Comparison of ENCODE assay signal across 18 mouse cellular contexts in the genomic region with DNA sequence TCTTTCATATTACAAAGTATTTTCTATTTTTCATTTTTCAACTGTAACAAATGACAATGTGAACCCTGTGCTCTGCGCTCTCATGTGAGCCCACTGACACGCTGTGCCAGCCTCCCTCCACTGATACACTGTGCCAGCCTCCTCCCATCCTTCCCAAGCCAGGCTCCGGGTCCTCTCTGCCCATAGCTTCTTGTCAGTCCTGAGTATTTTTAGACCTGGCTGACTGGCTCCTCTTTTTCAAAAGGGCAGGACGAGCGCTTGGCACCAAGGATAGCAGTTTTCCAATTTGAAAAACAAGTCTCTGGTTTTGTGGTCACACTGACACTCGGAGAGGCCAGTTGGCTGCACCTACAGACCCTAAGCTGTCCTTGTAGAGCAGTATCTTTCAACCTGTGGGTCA.
A peak's percentile ranks its signal among the peaks of the same experiment; 100 is the strongest.
DNase-seq lines count a peak whose midpoint lies in the region; ATAC-seq lines count a peak whose summit lies in the region.
"Had no signal": no experiment of that assay in that cellular context is flagged by ENCODE, and none has a peak within 500 bp of the region (broad histone marks: within the 10 kb centered on the region; RNA-seq: fewer than 3 reads in every experiment).

No protein-coding gene starts in this region.

- no peaks in the 10 kb centered on the region for H3K27me3 ChIP-seq in heart, embryonic 11.5 days (ENCODE audit: control insufficient read depth, insufficient read depth, low read length)
- H3K27me3 ChIP-seq in embryonic facial prominence, embryonic 10.5 days (replicated peaks; ENCODE audit: low read depth, poor library complexity, severe bottlenecking): no peaks in the 10 kb centered on the region
- no peaks in the 10 kb centered on the region for H3K27me3 ChIP-seq in midbrain, embryonic 10.5 days (ENCODE audit: low read depth, poor library complexity, severe bottlenecking)
- H3K27me3 ChIP-seq: forebrain, embryonic 12.5 days; liver, embryonic 15.5 days; midbrain, embryonic 15.5 days had no signal

- no peaks in the 10 kb centered on the region for H3K4me1 ChIP-seq in heart, embryonic 11.5 days (ENCODE audit: control insufficient read depth, insufficient read depth, low read length)
- no peaks in the 10 kb centered on the region for H3K4me1 ChIP-seq in embryonic facial prominence, embryonic 10.5 days
- no peaks in the 10 kb centered on the region for H3K4me1 ChIP-seq in midbrain, embryonic 10.5 days
- H3K4me1 ChIP-seq: forebrain, embryonic 12.5 days; liver, embryonic 15.5 days; midbrain, embryonic 15.5 days had no signal

- WGBS in heart, embryonic 11.5 days (ENCODE audit: insufficient replicate concordance): 73% methylated on average over 6 of the region's 6 CpGs
- 87% methylated on average over 6 of the region's 6 CpGs for WGBS in embryonic facial prominence, embryonic 10.5 days
- WGBS in midbrain, embryonic 10.5 days: 87% methylated on average over 6 of the region's 6 CpGs

- no peaks in the 10 kb centered on the region for H3K36me3 ChIP-seq in heart, embryonic 11.5 days (ENCODE audit: control insufficient read depth, insufficient read depth, low read length)
- H3K36me3 ChIP-seq in embryonic facial prominence, embryonic 10.5 days (replicated peaks): no peaks in the 10 kb centered on the region
- no peaks in the 10 kb centered on the region for H3K36me3 ChIP-seq in midbrain, embryonic 10.5 days
- H3K36me3 ChIP-seq: forebrain, embryonic 12.5 days; liver, embryonic 15.5 days; midbrain, embryonic 15.5 days had no signal

- intact Hi-C loops in gastrocnemius, postnatal 14 days (cut with DNase I; ENCODE audit: low total_unique reads): no loop called here

- no peak overlapping the region for H3K4me3 ChIP-seq in heart, embryonic 11.5 days (ENCODE audit: low read depth, low read length)
- no peak overlapping the region for H3K4me3 ChIP-seq in embryonic facial prominence, embryonic 10.5 days
- no peak overlapping the region for H3K4me3 ChIP-seq in midbrain, embryonic 10.5 days
- H3K4me3 ChIP-seq: forebrain, embryonic 12.5 days; liver, embryonic 15.5 days; midbrain, embryonic 15.5 days had no signal

- H3K9ac ChIP-seq in heart, embryonic 11.5 days (ENCODE audit: low read depth, low read length): no peak overlapping the region
- H3K9ac ChIP-seq: forebrain, embryonic 12.5 days; liver, embryonic 15.5 days; midbrain, embryonic 15.5 days had no signal

- H3K4me2 ChIP-seq in heart, embryonic 11.5 days: no peak overlapping the region
- H3K4me2 ChIP-seq: forebrain, embryonic 12.5 days; liver, embryonic 15.5 days; midbrain, embryonic 15.5 days had no signal

- H3K9me3 ChIP-seq in heart, embryonic 11.5 days (replicated peaks; ENCODE audit: control insufficient read depth, low read length): no peaks in the 10 kb centered on the region
- peaks cover 5% of the 10 kb centered on the region; the same call in 1 of the 2 replicates for H3K9me3 ChIP-seq in embryonic facial prominence, embryonic 10.5 days
- H3K9me3 ChIP-seq in midbrain, embryonic 10.5 days (replicated peaks): peaks cover 17% of the 10 kb centered on the region; the same call in 1 of the 2 replicates
- H3K9me3 ChIP-seq: liver, embryonic 15.5 days; midbrain, embryonic 15.5 days had no signal

- no peak overlapping the region for H3K27ac ChIP-seq in heart, embryonic 11.5 days (ENCODE audit: low read depth, low read length)
- H3K27ac ChIP-seq in embryonic facial prominence, embryonic 10.5 days (replicated peaks): no peak overlapping the region
- no peak overlapping the region for H3K27ac ChIP-seq in midbrain, embryonic 10.5 days (replicated peaks)
- H3K27ac ChIP-seq: forebrain, embryonic 12.5 days; liver, embryonic 15.5 days; midbrain, embryonic 15.5 days had no signal

- peak; percentile 53 for DNase-seq in heart, adult 8-10 months (ENCODE audit: low spot score)
- peak; percentile 55 to 68 for DNase-seq in cerebellum, postnatal 10 days
- peak; percentile 73 for DNase-seq in gastrocnemius, postnatal 14 days
- peak; percentile 55 for DNase-seq in heart, postnatal 4 days
- no peak for DNase-seq in right cerebral cortex, adult 18-20 months
- no peak for DNase-seq in embryonic facial prominence, embryonic 10.5 days (ENCODE audit: low spot score)
- DNase-seq in midbrain, embryonic 10.5 days (ENCODE audit: low spot score): no peak
- DNase-seq: adrenal gland, postnatal 36 days; B cell, adult 2 months; kidney, adult 2 months; kidney, postnatal 14 days; layer of hippocampus, adult 9-11 months; thymus, postnatal 36 days had no signal

- no peak for ATAC-seq in heart, embryonic 11.5 days (replicated peaks; ENCODE audit: insufficient number of reproducible peaks, low FRiP score, low TSS enrichment)
- ATAC-seq: lung, postnatal 0 days; midbrain, embryonic 15.5 days had no signal

Comparison
In these comparisons a context has a peak if more than half of its experiments do, and no peak if none do; other contexts are left out.
1. DNase-seq: peak in heart, adult 8-10 months (single experiment), cerebellum, postnatal 10 days (2 of 2), gastrocnemius, postnatal 14 days (single experiment) and heart, postnatal 4 days (single experiment); none in right cerebral cortex, adult 18-20 months (single experiment), embryonic facial prominence, embryonic 10.5 days (single experiment) and midbrain, embryonic 10.5 days (single experiment).